Mouse (Mus musculus): Measurements from ENCODE around the gene Jam2.
A peak's percentile ranks its signal among the peaks of the same experiment; 100 is the strongest.

Jam2 gene

GRCm38 (mm10) chr16:84774003-84774703 is at the start of gene Jam2:
Jam2 (plus strand) TSS chr16:84774123.
- DNase-seq (ENCODE audit: low spot score): no peak

- no peak for DNase-seq (ENCODE audit: low spot score)
Measured at GRCm38 (mm10) chr16:84734806-84735165, 39.1 kb upstream of the Jam2 start.

GRCm38 (mm10) chr16:84735166-84736105 is 38.5 kb upstream of the Jam2 start, which contains the start of gene Mrpl39:
Mrpl39 (minus strand) TSS chr16:84735742.
- DNase-seq (ENCODE audit: low spot score): peak; percentile 94

GRCm38 (mm10) chr16:84737358-84737757 is 36.6 kb upstream of the Jam2 start:
- DNase-seq (ENCODE audit: low spot score): no peak

DNA sequence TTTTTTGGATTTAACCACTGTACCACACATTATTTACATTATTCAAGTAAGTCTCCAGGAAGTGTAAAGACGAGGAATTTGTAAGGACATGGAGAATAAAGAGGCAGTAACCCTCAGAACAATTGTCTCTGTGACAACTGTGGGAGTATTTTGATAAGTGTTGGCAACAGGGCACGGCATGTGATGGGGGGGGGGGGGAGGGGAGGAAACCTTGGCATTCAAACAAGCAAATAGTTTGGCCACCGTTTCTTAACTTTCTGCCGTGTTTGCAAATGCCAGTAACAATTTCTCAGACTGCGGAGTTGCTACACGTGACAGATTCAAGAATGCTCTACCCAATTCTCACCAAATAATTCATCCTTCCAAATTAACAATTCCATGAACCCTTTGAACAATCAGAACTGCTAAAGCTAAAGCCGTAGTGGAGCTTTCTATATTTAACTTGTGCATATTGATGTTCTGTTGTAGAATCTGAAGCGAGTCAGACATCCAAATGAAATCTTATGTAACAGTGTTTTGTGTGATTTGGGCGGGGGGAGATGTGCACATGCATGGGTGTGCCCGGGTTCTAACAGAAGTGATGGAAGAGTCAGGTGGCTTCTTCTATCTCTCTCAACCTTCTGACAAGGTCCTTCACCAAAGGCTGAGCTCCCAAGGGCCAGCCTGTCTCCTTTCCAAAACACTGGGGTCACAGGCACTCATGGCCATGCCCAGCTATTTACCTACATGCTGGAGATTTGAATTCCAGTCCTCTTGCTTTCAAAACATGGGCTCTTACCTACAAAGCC is 29.0 kb upstream of the Jam2 start:
- no peak for DNase-seq (ENCODE audit: low spot score)

- no peak for DNase-seq (ENCODE audit: low spot score)
Measured at GRCm38 (mm10) chr16:84745721-84746306, 28.1 kb upstream of the Jam2 start.

GRCm38 (mm10) chr16:84767956-84768355 is 6.0 kb upstream of the Jam2 start:
- no peak for DNase-seq (ENCODE audit: low spot score)

DNA sequence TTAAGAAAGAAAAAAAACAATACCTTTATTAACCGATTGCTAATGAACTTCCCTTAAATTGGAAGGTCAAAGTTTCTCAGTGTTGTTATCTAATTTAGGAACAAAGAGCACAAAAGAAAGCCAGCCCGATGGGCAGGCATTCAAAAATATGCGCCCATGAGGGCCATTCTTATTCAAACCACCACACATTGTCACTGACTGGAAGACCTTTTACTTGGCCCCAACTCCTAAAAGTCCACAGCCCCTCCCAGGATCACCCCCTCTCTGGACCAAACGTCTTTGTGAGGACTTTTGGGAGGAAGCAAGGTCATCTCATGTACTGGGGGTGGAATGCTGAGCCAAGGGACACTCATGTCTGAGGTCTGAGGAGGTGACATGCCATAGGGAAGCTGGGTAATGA is 4.7 kb upstream of the Jam2 start:
- no peak for DNase-seq (ENCODE audit: low spot score)

DNA sequence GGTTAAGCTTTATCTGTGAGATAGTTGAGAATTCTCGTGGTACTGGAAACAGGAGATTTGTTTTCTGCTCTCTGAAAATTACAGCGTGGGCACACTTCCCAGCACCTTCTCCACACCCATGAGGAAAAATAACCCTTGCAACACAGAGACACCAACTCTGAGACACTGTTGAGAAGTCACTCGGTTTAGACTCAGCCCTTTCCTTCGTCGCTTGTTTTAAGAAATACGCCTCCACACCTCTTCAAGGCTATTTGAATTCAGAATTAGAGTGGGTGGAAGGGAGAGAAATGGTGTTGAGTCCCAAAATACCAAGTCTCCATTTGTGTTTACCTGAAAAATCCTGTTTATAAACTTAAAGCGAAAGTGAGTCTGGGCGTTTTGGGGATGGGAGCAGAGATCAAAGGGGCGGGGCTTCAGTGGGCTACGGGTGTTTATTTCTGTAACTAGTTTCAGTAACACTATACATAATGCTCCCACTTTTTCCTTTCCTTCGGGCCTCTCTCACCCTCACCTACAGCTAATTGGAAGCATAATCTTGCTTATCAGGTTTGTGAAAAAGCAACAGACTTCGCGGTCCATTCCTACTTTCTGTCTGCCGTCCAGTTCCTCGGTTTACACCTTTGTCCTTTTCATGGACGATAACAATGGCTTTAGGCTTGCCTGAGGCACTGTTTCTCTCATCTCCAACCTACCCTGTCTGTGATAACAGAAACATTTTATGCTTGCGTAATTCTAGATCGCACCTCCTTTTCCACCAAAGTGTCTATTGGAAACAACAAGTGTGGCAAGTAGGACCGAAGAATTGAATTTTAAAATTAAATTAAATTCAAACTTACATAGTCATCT is 4.1 kb upstream of the Jam2 start:
- DNase-seq (ENCODE audit: low spot score): no peak

DNA sequence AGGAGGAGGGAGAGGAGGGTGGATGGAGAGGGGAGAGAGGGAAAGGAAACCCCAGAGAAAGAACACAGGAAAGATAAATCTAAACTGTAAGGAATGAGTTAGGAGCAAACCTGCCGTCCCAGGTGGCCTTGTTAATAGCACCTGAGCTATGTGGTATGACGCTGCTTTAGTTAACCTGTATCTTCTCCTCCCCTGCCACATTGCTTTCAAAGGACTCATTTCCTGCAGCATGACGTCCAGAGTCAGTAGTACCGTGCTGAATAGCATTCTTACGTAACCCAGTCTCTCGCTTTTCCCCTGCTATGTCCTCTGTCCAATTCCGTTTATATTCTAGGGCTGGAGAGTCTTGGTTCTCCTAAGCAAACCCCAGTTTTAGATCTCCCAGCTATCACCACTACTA is 3.0 kb upstream of the Jam2 start:
- no peak for DNase-seq (ENCODE audit: low spot score)

GRCm38 (mm10) chr16:84771461-84771860 is 2.5 kb upstream of the Jam2 start:
- DNase-seq (ENCODE audit: low spot score): no peak

- no peak for DNase-seq (ENCODE audit: low spot score)
Measured at GRCm38 (mm10) chr16:84772496-84773267, 1.2 kb upstream of the Jam2 start.

GRCm38 (mm10) chr16:84773268-84773861 is 558 bp upstream of the Jam2 start:
- no peak for DNase-seq (ENCODE audit: low spot score)

GRCm38 (mm10) chr16:84774761-84775231 is 873 bp downstream of the Jam2 start:
- no peak for DNase-seq (ENCODE audit: low spot score)

GRCm38 (mm10) chr16:84775356-84775755 is 1.4 kb downstream of the Jam2 start:
- no peak for DNase-seq (ENCODE audit: low spot score)

GRCm38 (mm10) chr16:84776089-84776784 is 2.3 kb downstream of the Jam2 start:
- no peak for DNase-seq (ENCODE audit: low spot score)

DNA sequence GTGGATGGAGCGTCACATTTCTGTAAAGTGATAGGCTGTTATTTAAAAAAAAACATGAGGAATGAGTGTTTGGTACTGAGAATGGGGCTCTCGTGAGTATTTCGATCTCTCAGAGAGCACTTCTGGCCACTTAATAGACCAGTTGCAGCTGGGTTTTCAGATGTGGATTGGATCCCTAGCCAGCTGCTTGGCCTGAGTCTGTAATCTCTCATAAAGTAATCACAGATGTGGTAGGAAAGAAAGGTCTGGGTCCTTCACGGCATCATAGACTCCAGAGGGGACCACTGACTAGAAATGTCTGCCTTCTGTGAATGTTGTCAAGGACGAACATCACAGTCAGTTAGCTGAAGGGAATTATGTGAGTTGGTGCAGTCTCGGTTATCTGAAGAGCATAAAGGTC is 4.5 kb downstream of the Jam2 start:
- no peak for DNase-seq (ENCODE audit: low spot score)

- no peak for DNase-seq (ENCODE audit: low spot score)
Measured at GRCm38 (mm10) chr16:84778861-84779630, 5.1 kb downstream of the Jam2 start.

All from layer of hippocampus, adult 9-10 months (tissue).